Mouse (Mus musculus) kidney, adult 11 months (tissue): Measurements from ENCODE around the gene Ap4s1.

ENCODE experiments used
- DNase-seq: peaks from one replicate; pipeline ENCODE4 v3.0.0; 2022

The Ap4s1 gene

DNA sequence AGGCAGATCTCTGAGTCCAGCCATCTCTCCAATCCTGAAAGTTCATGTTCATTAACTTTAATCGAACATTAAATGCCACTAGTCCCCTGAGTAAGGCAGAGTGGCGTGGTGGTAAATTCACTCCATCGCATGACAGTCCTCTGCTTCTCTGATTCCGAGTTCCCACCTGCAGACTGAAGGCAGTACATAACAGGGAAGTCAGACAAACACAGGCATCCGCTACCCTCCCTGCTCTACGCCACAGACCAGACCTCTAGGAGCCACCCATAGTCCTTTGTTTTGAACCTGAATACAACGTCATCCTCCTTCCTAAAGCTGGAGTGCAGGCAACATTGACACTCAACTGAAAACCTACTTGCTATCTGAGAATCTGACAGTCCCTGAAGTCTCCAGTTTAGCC, 13.7 kb downstream of the Ap4s1 start:
- DNase-seq, result no peak

- no peak for DNase-seq
Measured at GRCm38 (mm10) chr12:51705778-51706177, 14.9 kb downstream of the Ap4s1 start.

- peak; percentile 74 for DNase-seq
Measured at GRCm38 (mm10) chr12:51706673-51707235, 15.9 kb downstream of the Ap4s1 start.

DNA sequence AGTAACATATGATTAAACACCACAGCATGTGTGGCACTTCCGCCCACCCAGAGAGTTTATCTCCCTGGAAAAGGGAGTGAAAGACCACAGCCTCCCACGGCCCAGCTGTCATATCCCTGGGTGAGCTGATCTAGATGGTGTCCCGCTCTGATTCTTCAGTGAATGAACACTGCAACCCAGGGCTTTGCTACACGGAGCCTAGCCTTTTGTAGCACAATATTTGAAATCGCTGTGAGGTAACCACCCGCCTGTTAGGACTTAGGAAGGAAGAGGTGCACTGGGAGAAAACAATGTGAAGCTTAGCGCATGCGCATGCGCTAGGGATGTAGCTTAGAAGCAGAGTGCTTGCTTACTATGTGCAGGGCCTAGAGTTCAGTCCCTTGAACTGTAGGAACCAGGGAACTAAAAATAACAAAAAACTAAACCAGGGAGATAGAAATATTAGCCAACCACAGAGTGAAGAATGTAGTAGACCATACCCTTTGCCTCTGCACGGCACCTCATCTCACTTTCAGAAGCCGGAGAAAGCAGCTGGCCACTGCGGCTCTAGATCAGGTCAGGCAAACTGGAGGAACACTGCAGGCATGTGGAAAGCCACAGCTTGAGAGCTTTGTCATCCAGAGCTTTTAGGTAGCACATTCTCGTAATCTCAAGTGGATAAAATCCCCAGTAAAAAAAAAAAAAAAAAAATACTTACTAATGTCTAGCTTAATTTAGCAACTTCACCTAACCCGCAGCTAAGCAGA, 18.3 kb downstream of the Ap4s1 start:
- no peak for DNase-seq

DNA sequence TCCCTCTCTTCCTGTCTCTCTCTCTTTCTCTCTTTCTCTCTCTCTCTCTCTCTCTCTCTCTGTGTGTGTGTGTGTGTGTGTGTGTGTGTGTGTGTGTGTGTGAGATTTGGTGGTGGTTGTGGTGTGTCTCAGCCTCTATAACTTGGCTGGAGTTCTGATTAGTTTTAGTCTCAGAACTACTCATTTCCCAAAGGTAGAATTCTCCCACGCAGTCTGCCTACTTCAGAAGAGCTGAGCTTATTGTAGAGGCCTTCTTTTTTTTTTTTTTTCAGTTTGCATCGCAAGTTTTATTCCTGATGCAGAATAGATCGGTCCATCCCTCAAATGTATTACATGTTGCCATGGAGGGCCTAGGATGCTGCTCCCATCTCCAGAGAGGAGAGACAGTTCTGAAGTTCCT, 18.9 kb downstream of the Ap4s1 start:
- no peak for DNase-seq

GRCm38 (mm10) chr12:51710154-51710553, 19.3 kb downstream of the Ap4s1 start:
- DNase-seq, result no peak

GRCm38 (mm10) chr12:51712685-51713084, 21.9 kb downstream of the Ap4s1 start:
- DNase-seq, result peak; percentile 60

- DNase-seq, result no peak
Measured at GRCm38 (mm10) chr12:51718617-51719016, 27.8 kb downstream of the Ap4s1 start.

DNA sequence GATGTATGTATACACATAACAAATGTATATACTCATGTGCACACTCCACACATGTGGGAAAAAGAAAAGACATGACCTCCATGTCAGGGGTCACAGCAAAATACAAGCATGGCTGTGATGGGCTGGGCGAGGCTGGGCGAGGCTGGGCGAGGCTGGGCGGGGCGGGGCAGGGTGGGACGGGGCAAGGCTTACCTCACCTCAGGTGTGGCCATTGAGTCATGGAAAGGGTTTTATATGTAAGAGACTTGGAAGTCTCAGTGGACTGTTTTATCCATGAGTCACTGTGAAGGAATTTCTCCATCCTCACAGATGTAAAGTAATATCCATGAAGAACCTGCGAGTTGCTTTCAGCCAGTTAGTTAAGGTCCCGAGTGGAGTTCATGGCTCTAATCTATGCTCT, 31.0 kb downstream of the Ap4s1 start:
- no peak for DNase-seq

GRCm38 (mm10) chr12:51729058-51729457, 38.2 kb downstream of the Ap4s1 start:
- peak; percentile 50 for DNase-seq

DNA sequence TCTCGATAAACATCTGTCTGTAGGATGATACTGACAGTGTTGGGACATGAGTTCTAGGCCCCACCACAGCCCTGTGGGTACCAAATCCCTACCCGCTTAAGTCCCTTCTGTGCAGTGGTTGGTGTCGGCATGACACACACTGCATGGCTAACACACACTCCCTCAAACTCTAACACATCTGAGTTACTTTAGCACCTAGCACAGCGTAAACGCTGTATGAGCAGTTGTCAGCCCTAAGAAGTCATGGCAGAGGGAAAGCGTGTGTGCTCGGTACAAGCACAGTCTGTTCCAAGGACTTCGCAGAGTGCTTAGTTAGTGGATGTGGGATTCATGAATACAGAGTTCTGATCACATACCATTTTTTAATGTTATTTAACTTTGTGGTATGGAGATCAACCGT, 39.0 kb downstream of the Ap4s1 start:
- no peak for DNase-seq

- DNase-seq, result no peak
Measured at GRCm38 (mm10) chr12:51734605-51735211, 43.9 kb downstream of the Ap4s1 start.

- DNase-seq, result no peak
Measured at GRCm38 (mm10) chr12:51735840-51736271, 45.0 kb downstream of the Ap4s1 start.

DNA sequence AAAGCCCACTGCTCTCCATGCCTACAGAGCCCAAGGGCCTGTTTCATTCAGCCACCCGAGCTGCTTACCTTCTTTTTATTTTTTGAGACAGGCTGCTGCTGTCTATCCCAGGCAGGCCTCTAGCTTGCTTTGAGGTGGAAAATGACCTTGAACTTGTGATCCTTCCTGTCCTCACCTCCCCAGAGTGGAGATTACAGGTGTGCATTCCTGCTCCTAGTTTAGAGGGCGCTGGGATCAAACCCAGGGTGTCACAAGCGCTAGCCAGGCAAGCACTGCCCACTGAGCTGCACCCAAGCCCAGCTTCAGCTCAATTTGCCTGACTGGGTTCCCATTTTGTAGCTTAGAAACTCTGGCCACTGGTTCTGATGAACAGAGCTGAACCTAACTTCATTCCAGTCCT, 45.5 kb downstream of the Ap4s1 start:
- DNase-seq, result no peak

GRCm38 (mm10) chr12:51736807-51737206, 46.0 kb downstream of the Ap4s1 start:
- DNase-seq, result no peak

DNA sequence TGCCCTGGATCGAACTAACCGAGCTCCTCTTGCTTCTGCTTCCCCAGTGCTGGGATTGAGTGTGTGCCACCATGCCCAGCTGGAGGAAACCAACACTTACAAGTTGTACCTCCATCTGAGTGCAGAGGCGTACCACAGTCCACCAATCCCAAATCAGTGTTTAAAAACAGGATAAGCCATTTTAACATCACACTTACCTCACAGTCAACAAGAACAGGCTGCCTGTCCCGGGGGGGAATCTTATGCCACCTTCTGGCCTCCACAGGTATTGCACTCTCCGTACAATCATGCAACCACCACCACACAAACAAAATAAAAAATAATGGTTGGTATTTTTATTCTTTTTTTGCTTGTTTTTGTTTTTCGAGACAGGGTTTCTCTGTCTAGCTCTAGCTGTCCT, 50.9 kb downstream of the Ap4s1 start:
- no peak for DNase-seq

DNA sequence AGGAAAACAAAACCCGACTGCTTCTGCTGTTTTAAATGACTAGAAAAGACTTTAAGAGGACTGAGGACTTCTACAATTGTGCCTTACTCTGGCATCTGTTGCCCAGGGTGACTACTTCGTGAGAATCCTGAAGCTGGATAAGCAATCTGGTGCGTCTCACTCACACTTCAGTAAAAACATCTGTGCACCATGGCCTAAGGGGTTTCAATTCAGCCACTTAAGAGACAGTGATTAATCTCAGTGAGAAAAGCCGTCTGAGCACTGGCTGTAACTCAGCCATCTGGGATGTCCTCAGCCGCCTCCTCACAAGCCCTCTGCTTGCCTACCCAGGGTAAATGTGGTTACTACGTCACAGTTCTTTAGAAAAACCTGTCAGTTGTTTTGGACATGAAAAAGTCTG, 54.1 kb downstream of the Ap4s1 start:
- DNase-seq, result no peak

GRCm38 (mm10) chr12:51747348-51747747, 56.5 kb downstream of the Ap4s1 start:
- DNase-seq, result no peak

DNA sequence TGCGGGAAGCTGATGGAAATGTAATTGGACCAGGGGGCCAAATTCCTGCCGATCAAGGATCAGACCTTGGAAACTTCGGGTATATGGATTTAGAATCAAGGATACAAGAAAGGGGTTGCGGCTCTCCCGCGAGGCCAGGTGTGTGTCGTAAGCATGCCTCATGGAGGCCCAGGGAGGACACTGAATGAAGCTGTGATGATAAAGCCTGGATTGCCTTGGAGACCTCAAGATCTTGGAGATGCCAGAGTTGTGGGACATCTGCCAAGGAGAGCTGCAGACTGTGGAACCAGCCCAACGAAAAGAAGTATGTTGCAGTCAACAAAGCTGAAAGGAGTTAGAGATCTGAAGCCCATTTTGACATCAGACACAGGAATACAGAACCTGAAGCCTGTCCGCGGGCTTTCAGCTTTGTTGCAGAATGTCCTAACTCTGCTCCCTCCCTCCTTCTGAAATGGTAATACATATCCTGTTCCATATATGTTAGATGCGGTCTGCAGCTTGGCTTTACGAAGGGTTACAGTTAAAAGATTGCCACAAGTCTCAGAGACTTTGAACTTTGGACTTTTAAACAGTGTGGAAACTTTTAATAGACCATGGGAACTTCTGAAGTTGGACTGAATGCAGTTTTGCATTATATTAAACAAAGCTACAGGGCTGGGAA, 65.2 kb downstream of the Ap4s1 start:
- no peak for DNase-seq

GRCm38 (mm10) chr12:51756599-51756961, 65.7 kb downstream of the Ap4s1 start:
- no peak for DNase-seq

DNA sequence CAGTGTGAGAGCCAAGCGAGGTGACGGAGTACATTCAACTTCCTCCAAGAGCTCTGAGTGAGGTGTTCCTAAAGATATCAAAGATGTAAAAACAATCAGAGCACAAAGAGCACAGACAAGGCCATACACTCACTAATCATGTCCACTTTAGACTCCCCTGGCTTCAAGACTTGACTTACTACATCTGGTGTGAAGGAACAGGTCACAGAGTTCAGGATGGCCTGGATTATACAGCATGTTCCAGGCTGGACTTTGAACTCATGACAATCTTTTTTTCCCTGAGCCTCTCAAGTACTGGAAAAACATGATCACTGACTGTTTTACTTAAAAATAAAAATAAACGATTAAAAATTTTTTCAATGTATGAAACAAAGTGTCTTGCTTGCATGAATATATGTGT, 68.5 kb downstream of the Ap4s1 start:
- no peak for DNase-seq

DNA sequence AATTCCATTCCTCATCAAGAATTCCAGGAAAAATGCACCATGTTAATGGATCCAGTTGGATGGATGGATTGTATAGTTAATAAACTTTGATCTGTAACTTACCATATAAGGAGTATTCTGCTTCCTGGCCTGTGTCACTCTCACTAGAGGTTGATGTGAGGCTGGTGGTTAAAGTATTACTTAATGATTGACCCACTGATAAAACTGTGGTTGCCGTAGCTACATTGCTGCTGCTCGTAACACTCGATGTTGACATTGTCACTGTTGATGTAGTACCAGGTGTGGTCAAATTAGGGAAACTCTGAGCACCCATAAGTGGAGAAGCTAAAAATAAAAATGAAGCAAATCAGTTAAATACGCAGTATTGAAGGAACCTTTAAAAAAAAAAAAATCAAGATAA, 76.6 kb downstream of the Ap4s1 start:
- no peak for DNase-seq

DNA sequence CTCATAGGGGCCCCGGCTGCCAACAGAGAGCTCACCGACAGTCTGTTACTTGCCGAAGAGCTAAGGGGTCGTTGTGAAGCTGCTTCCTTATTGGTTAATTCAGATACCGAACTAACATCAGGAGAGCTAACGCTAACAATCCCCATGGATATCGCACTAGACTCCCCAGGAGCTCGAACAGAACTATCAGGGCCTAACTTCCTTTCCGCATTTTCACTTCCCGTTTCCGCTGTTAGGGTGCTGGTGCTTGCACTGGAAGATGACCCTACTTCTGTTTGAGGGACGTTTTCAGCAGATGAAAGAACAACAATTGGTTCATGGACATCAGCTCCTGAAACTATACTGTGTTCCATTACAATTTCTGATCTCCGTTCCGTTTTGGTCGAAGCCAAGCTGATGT, 77.9 kb downstream of the Ap4s1 start:
- DNase-seq, result no peak

GRCm38 (mm10) chr12:51784842-51785241, 94.0 kb downstream of the Ap4s1 start:
- no peak for DNase-seq
